Mouse (Mus musculus) kidney, postnatal 4 days (tissue): ENCODE measurements around the gene Mfap3.

Source experiments
- DNase-seq, 2 experiments: peaks; one replicate each; pipeline ENCODE4 v3.0.0; 2021; ENCODE audit warnings: mixed read lengths in 2 of 2

Mfap3 gene

DNA sequence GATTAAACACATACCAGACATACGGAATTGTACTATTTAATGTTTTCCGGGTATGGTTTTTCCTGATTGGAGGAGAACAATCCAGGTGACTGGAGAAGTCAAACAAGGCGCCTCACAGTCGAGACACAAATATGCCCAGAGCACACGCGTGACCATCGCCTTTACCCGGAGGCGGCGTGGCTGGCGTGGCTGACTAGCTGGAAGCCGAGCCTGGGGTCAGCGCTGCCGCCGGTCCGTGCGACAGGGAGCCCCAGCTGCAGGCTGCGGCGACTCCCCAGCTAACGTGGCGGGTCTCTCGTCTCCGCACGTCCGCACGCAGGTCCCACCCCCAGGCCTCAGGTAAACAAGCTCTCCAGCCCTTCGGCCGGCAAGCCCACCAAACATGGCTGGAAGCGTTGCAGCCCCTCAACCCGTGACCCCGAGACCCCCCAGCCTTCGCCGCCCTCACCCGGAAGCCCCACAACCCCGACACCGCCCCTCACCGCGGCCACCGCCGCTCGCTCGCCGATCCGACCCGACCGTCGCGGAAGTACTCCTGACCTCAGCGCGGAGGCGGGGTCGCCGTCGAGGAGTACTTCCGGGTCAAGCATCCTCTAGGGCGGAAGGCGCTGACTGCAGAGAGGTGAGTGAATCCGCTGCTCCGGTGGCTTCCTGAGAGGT lies at the start of gene Mfap3, which contains the start of gene Fam114a2:
Gene Mfap3 (plus strand): TSS at position 574 of the 660 bp plus-strand sequence.
Gene Fam114a2 (minus strand): TSS at position 527 of the 660 bp plus-strand sequence.
- peak; percentile 97 for DNase-seq

DNA sequence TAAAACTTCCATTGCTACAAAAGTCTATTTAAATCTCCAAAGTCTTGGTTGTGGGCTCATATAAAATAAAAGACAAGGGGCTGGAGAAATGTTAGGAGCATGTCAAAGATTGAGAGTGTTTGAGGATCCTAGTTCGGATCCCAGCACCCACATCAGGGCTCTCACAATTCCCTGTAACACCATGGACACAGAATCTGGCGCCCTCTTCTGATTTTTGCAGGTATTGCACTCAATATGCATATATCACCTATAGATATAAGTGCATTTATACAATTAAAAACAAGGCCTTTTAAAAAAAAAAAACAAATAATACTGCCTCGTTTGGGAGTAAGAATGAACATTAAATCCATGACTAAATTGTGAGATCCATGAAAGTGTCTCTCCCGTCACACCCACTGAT lies 49.8 kb upstream of the Mfap3 start:
- no peak for DNase-seq

DNA sequence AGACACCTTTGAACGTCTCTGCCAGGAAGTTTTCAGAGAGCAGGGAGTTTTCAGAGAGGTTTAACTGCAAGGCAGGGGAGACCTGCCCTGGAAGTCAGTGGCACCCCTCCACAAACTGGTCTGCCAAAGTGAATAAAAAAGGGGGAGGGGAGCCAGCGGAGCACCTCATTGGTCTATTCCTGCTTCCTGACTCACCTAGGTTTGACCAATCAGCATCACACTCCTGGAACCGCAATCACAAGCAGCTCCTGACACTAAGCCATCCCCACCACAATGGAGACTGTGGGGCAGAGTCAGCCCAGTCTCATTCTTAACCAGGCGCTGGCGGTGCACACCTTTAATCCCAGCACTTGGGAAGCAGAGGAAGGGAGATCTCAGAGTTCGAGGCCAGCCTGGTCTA lies 48.4 kb upstream of the Mfap3 start:
- no peak for DNase-seq

DNA sequence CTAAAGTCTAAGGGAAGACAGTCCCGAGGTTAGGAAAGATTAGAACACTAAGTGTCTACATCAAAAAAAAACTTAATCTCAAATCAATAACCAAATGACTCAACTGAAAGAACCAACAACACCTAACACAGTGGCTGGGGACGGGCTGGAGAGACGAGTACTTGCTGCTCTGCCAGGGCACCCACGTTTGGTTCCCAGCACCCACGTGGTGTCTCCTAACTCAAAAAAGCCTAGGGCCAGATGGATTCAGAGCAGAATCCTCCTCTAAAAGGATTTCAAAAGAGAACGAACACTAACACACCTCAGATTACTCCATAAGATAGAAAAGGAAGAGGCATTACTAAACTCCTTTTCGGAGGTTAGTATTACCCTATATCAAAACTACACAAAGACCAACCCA lies 47.5 kb upstream of the Mfap3 start:
- no peak for DNase-seq

DNA sequence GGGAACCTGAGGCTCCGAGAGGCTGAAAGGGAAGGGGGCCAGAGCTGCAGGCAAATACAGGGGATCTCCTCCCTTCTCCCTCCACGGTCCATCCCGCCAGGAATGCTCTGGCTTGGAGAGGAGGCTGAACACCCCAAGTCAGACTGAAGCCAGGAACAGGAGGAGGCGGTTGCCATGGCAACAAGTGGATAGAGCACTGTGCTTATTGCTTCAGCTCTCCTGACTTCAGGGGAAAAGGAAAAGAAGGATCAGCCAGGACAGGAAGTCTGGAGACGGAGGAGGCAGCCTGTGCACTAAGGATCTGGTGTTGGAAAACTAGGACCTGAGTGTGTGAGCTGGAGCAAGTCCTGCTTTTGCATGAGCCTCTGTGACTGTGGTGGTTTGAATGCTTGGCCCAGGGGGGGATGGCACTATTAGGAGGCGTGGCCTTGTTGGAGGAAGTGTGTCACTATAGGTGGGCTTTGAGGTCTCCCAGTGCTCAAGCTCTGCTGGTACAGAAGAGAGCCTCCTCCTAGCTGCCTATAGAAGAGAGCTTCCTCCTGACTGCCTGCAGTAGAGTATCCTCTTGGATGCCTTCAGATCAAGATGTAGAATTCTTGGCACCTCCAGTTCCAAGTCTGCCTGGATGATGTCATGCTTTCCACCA lies 44.0 kb upstream of the Mfap3 start:
- no peak for DNase-seq

DNA sequence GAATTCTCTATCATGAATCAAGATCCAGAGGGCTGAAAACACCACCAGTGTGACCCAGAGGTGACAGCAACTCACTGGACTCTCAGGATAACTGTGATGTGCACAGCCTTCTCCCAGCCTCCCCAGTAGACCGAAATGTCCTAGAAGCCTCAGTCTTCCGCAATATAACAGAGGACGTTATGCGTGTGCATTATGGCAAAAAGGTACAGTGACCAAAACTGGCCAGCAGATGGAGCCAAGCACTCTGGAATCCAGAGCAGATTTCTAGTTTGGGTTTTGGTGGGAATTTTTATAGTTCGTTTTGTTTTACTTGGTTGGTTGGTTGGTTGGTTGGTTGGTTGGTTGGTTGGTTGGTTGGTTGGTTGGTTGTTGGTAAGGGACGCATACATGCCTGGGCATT lies 43.3 kb upstream of the Mfap3 start:
- DNase-seq = peak; percentile 75

DNA sequence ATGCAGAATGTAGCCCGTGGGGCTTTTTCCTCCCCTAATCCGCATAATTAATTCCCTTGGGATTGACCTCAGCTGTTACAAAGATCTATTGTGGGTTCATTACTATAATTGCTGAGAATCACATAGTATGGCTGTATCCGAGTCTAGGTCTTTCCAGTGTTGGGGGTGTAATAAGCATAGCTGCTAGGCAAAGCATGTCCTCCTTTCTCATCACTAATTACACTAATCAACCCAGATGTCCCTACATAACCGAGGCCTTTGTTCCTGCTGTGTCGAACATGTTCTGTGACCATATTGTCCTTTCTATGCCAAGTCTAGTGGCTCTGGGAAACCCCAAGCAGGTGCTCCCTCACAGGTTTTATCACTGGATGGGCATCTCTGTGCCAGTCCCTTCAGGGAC lies 40.4 kb upstream of the Mfap3 start:
- DNase-seq = no peak

DNA sequence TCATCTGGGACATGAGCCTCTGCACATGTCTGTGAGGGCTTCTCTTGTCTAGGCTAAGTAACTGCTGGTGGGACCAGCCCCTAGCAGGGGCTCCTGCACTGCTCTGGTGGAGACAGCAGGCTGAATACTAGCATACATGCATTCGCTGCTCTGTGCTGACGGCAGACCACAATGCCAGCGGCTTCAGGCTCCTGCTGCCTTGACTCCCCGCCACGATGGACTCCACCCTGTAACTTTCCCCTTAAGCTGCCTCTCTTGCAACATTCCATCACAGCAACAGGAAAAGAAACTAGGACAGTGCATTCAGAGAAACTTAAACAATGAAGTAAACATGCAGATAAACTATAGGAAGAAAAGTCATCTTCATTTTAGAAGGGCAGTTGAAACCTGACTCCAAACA lies 30.0 kb upstream of the Mfap3 start:
- DNase-seq = no peak

DNA sequence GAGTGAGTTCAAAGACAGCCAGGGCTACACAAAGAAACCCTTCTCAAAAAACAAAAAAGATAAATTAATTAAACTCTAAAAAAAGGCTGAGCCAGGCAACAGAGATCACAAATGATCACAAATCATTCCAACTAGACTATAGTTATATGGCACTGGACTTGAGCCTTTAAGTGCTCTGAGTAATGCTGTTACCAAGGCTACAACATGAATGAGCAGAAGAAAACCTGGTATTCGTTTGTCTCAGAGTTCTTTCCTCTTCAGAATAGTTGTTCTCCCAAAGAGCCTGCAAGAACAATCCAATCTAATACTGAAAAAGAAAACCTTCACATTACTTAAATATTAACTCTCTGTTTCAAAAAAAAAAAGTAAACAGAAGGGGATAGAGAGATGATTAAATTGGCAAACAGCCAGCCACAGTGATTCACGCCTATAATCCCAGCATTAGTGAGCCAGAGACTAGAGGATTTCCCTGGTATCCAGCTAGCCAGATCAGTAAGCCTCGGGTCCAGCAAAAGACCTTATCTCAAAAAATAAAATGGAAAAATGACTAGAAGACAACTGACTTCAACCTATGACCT lies 21.9 kb upstream of the Mfap3 start:
- DNase-seq = no peak

DNA sequence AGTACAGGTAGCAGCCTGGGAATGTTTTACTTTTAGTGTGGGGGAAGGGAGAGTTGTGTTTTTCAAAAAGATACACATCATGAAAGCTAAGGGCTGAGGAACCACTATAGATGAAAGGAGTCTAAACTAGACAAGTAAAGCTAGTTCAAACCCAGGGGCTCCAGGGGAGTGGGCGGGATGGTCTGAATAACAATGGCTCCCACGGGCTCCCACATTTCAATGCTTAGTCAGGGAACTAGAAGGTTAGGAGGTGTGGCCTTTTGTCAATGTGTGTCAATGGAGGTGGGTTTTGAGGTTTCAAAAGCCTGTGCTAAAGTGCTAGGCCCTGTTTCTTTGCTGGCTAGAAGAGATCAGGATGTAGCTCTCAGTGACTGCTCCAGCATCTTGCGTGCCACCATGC lies 20.8 kb upstream of the Mfap3 start:
- no peak for DNase-seq

DNA sequence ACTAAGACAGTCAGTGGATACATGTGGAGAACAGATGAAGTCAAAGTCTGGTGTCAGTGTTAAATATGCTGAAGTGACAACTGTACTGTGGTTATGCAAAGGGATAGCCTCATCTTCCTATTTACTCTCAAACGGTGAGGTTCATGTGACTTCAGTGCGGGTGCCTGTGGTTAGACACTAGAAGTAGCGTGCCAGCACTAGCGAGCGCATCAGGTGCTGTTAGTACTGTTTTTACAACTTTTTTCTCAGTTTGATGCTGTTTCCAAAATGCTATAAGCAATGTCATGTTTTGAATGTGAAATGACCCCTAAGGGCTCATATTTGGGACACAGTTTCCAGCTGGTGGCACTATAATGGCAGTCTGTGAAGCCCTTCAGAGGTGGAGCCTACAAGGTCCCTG lies 20.2 kb upstream of the Mfap3 start:
- DNase-seq = no peak

DNA sequence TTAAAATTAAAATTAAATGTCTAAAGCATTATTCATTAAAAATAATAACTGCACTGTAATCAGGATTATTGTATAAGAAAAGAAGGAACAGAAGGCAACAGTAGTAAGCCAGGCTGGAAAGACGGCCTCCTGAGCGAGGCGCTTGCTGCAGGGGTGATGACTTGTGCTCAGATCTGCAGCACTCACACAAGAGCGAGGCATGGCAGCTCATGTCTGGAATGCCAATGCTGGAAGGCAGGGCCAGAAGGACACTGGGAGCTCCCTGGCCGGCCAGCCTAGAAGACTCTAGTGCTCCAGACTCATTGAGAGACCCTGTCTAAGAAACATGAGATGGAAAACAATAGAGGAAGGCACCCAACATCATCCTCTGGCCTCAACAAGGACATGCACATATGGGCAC lies 15.3 kb upstream of the Mfap3 start:
- DNase-seq = no peak

DNA sequence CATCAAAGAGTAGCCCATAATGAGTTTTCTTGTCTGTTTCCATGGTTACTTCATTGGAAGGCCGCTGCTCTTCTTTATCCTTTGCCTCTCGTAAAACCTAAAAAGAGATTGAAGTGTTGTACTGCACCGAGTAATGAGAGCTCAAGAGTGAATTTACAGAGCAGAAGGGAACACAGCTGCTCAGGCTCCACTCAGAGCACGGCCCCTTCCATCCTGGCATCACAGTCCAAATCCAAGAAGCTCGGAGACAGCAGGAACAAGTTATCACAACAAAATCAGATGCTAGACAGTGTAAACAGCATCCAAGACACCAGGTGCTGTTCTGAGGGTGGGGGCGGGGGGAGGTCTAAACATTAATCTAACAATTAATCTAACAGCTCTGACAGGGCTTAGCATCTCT lies 11.6 kb upstream of the Mfap3 start:
- no peak for DNase-seq

DNA sequence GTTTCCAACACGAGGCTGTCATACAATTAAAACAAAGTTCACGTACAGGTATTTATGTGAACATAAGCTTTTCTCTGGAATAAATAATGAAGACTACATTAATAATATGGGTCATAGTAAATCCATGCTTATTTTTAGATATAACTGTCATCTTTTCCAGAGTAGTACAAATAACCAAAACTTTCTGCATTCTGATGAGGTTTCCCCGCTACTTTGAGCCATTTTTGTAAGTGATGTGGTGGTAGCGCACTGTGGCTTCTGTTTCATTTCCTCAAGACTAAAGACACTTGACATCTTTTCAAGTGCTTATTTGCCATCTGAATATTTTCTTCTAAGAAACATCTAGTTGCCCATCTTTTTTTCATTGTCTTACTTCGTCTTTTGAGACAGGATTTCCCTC lies 3.2 kb upstream of the Mfap3 start:
- DNase-seq = no peak

DNA sequence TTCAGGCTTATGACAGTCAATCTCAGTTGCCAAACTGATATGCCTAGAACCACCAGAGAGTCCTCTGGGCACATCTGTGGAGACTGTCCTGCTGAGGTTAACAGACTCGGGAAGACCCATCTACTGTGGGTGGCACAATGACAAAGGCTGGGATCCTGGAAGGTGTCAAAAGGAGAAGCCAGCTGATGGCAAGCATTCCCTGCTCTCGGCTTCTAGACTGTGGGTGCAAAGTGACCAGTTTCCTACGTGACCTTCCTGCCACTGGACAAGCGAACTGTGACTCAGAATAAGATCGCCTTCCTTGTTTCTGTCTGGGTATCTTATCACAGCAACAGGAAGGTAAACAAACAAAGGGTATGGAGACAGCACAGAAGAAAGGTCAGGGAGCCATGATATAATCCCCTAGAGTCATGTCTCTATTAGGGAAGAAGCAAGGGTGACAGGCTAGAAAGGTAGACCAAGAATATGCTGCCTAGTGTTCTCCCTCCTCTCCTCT lies 1.5 kb upstream of the Mfap3 start:
- no peak for DNase-seq

DNA sequence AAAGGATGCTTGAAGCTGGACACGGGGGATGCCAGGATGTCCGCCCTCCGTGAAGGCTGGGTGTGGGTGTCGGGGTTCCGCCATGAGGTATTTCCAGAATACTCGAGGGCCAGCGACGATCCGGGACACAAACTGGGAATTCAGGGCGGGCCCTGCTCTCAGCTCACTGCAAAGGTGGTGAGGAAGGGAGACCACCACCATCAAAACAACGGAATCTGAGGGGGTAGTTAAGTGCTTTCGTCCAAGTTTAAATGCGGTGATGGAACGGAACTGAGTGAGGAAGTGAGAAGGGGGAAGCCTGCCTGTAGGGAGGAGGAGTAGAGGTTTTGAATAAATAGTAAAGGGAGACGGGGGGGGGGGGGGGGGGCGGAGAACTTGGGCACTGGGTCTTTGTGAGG lies 286 bp downstream of the Mfap3 start:
- no peak for DNase-seq

DNA sequence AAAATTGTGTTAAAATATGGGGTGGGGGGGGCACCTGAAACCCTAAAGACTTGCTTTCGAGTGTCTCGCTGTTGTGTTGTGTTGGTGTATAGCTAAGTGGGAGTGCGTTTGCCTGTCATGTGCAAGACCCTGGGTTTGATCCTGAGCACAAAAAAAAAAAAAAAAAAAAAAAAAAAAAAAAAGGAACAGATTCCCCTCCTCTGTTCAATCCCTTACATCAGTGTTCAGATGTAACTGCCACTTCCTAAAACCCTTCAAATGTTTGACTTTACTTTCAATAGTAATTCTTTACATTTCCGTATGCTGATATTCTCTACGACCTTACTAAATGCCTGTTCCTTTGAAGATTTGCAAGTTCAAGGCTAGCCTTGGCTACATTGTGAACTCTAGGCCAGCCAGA lies 840 bp downstream of the Mfap3 start:
- DNase-seq = no peak

DNA sequence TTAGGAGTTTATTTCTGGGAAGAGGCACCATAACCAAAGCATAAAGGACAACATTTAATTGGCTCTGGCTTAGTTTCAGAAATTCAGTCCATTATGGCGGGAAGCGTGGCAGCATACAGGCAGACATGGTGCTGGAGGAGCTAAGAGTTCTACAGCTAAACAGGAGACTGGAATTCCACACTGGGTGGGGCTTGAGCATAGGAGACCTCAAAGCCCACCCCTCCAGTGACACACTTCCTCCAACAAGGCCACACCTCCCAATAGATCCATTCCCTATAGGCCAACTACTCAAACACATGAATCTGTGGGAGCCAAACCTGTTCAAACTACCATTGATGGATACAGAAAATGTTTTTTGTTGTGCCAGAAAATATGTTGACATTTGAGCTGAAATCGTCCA lies 2.7 kb downstream of the Mfap3 start:
- no peak for DNase-seq

DNA sequence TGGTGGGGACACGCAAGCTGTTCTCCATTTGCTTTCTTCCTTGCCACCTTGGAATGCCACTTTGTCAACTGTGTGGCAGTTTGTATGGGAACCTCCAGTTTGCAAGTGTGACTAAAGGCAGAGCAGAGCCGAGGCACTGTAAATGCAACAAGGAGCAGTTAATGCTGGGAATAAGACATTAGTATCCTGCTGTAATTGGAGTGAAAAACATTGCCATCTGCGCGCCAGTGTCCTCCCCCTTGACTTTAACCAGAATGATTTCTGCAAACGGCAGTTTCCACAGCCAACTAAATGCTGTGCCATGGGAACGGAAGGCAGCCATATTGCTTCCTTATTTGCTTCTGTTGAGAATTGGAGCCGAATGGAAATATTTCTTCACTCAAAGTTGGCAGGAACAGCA lies 3.6 kb downstream of the Mfap3 start:
- no peak for DNase-seq

DNA sequence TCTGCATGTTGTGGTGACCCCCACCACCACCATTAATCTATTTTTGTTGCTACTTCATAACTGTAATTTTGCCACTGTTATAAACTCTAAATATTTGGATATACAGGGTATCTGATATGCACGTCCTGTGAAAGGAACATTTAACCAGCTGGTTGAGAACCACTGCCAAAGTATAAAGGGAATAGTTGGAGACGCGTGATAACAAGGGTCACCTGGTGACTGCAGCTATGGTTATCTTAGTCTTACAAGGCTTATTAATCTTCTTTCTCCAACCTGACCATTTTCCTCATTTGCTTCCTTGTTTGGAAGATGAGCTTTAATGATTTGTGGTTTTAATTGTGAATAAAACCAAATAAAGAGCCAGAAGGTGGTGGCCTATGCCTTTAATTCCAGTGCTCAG lies 5.0 kb downstream of the Mfap3 start:
- no peak for DNase-seq

DNA sequence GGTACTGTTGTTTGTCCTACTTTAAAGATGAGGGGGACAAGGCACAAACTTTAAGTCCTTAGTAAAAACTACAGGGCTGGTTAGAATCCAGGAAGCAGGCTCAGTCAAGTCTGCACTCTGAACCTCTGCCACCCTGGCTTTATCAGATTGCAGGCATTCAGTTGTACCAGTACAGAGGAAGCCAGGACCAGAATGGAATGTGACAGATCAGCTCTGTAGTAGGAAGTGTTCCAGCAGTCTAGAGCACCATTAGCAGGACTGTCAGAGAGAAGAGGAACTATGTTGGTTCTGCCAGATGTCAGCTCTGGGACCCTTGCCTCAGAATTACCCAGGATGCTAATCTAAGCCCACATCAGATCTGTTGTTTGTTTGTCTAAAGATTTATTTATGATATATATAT lies 6.1 kb downstream of the Mfap3 start:
- DNase-seq = peak in 1 of 2 experiments; percentile 13

DNA sequence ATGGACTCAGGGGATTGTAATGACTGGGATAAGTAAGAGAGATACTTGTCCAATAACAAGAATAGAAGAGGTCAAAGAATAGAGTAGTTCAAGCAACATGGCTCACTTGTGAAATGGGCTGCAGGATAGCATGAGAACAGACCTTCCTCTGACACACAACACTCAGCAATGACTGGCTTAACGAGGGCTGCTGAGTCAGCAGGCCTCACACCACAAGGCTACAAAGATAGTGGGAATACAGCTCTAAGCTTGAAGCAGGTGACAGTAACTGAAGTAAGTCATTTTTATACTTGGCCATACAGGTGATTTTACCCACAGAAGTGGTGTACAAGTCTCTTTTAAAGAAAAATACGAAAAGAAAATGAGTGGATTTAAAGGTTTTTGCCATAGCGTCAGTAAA lies 7.4 kb downstream of the Mfap3 start:
- no peak for DNase-seq

DNA sequence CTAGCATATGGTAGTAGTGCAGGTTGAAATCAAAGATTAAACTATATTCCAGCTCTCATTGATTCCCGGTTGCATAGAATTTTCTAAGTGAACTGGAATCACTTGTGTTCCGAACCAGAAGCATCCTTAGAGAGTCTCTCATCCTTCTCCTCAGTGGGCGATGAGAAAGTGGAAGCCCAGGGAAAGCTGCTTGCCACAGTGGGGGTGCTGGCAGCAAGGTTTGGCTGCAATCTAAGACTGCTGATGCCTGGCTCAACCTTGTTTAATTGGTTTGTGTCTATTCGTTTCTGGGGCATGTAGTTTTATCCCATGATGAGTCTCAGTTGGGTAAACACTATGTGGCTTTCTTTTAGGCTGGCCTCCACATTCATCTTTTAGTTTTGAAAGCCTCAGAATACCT lies 9.0 kb downstream of the Mfap3 start:
- DNase-seq = no peak

DNA sequence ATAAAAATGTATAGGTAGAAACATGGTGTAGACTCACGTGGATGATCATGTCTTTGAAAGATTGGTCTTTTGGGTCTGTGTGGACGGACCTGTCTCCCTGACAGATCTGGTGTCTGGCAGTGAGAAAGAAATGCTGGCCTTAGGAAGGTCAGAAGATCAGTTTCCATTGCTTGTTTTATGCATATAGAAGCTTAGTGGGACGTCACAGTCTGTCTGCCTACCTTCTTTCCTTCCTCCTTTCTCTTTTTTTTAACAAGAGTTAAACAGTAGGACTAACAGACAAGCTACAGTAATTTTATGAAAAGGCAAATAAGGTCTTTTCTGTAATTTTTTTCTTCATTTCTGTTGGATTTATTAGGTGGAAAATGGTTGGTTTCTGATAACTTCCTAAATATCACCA lies 10.6 kb downstream of the Mfap3 start:
- DNase-seq = no peak
